Mouse (Mus musculus) liver, adult 2 months (tissue): ENCODE results near the gene Dcun1d1. TPM values are rescaled to one million over a fixed set of nuclear protein-coding genes. Genes with fewer than 3 reads are reported as not detected.
A peak's percentile ranks its signal among the peaks of the same experiment; 100 is the strongest.

Experiments used
- DNase-seq: peaks from one replicate; pipeline ENCODE4 v3.0.0-alpha.2; 2011; ENCODE audit warnings: low read depth, low spot score; ENCODE audit errors: extremely low read depth
- H3K27ac ChIP-seq: fragments of 200-500 bp; replicated peaks from 2 replicates; pipeline ENCODE4 v1.5.1; 2012; ENCODE audit warnings: low read depth, mild to moderate bottlenecking, control low read depth, inconsistent platforms, low read length; ENCODE audit not compliant: insufficient read depth
- H3K27me3 ChIP-seq: fragments of 200-500 bp; 2 replicates; pipeline ENCODE4 v1.6.1; 2012; ENCODE audit warnings: mild to moderate bottlenecking, moderate library complexity, low read length, inconsistent platforms; ENCODE audit not compliant: control insufficient read depth, insufficient read depth
- H3K36me3 ChIP-seq: fragments of 200-500 bp; 2 replicates; pipeline ENCODE4 v1.6.1; 2012; ENCODE audit warnings: low read length, inconsistent platforms; ENCODE audit not compliant: control insufficient read depth, insufficient read depth
- H3K4me1 ChIP-seq: fragments of 200-500 bp; 2 replicates; pipeline ENCODE4 v1.6.1; 2011; ENCODE audit warnings: low read length; ENCODE audit not compliant: control insufficient read depth, insufficient read depth
- H3K4me3 ChIP-seq: fragments of 200-500 bp; 2 replicates; pipeline ENCODE4 v1.5.1; 2011; ENCODE audit warnings: low read depth, mild to moderate bottlenecking, control low read depth, low read length, moderate library complexity; ENCODE audit not compliant: insufficient read depth
- H3K79me2 ChIP-seq: fragments of 200-500 bp; 2 replicates; pipeline ENCODE4 v1.6.1; 2012; ENCODE audit warnings: inconsistent platforms, mild to moderate bottlenecking, low read length, moderate library complexity; ENCODE audit not compliant: control insufficient read depth, insufficient read depth
- H3K9ac ChIP-seq: fragments of 200-500 bp; 2 replicates; pipeline ENCODE4 v1.6.1; 2012; ENCODE audit warnings: low read depth, mild to moderate bottlenecking, control low read depth, inconsistent platforms, low read length
- CTCF ChIP-seq: fragments of 200-500 bp; IDR thresholded peaks from 2 replicates; pipeline ENCODE4 v1.5.1; 2011; ENCODE audit warnings: low read depth, low read length, control low read depth
- POLR2A ChIP-seq: fragments of 200-500 bp; IDR thresholded peaks from 2 replicates; pipeline ENCODE4 v1.6.1; 2011; ENCODE audit warnings: low read length, control low read depth; ENCODE audit not compliant: insufficient read depth; ENCODE audit errors: extremely low read depth
- WGBS: fragments of 180-500 bp; shearing (Covaris S2); methylation state at CpG from one replicate; pipeline ENCODE4 v1.1.7; 2018; 5-methylcytosine and 5-hydroxymethylcytosine counted together
- polyA plus RNA-seq: library from polyadenylated mRNA; depleted of rRNA; stranded (reverse); fragments of >200 nt; gene quantifications from 2 replicates; pipeline ENCODE4 v1.2.3, GENCODE M21; 2012; rRNA removed
- total RNA-seq: library from RNA; depleted of rRNA; stranded (reverse); fragments of >200 nt; gene quantifications from 2 replicates; pipeline ENCODE4 v1.2.3, GENCODE M21; 2014; rRNA removed

The Dcun1d1 gene
- total and polyA plus RNA-seq, 2 experiments, result 10.2 to 61.1 TPM

GRCm38 (mm10) chr3:35893156-35893555, 44.1 kb downstream of the Dcun1d1 start:
- Histone ChIP-seq H3K36me3 (peaks cover 7% of the 10 kb centered on the region), H3K27me3 (no peaks in the 10 kb centered on the region), H3K27ac (no peak overlapping the region), H3K79me2 (no peaks in the 10 kb centered on the region; the same call in 1 of the 2 replicates), H3K9ac (no peak overlapping the region), H3K4me1 (peaks cover 25% of the 10 kb centered on the region), H3K4me3 (no peak overlapping the region)
- peak; percentile 90 for DNase-seq
- TF ChIP-seq CTCF, result no peak
- TF ChIP-seq POLR2A, result no peak
- 27% methylated on average over 5 of the region's 5 CpGs for WGBS

DNA sequence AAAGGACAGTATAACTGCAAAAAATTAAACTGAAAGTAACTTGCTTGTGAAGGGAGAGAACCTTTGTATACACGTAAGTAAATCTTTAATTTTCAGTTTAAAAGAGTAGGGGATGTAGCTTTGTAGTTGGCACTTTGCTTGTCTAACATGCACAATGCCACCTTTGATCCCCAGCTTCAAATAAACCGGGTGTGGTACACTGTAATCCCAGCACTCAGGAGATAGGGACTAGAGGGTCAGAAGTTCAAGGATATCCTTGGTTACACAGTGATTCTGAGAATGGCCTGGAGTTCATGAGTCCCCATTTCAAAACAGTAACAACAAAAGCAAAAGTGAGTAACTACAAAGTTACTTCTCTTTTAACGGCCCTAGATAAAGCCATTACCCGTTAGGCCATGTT, 46.1 kb downstream of the Dcun1d1 start:
- H3K4me3 ChIP-seq, result no peak overlapping the region
- peak; percentile 100 for DNase-seq
- TF ChIP-seq POLR2A, result no peak
- TF ChIP-seq CTCF, result no peak
- H3K36me3 ChIP-seq, result peaks cover 3% of the 10 kb centered on the region; the same call in 1 of the 2 replicates
- no peaks in the 10 kb centered on the region for H3K27me3 ChIP-seq
- no peak overlapping the region for H3K9ac ChIP-seq
- 24% methylated on average over 4 of the region's 4 CpGs for WGBS
- H3K79me2 ChIP-seq, result no peaks in the 10 kb centered on the region
- H3K27ac ChIP-seq, result peak overlapping the region; percentile 95
- peaks cover 25% of the 10 kb centered on the region for H3K4me1 ChIP-seq

- peak; percentile 53 for DNase-seq
- no peaks in the 10 kb centered on the region for H3K79me2 ChIP-seq
- no peak overlapping the region for H3K4me3 ChIP-seq
- H3K9ac ChIP-seq, result no peak overlapping the region
- no peaks in the 10 kb centered on the region for H3K27me3 ChIP-seq
- H3K4me1 ChIP-seq, result peaks cover 24% of the 10 kb centered on the region
- H3K27ac ChIP-seq, result 0 out of 2 replicates have a peak overlapping the region, but pooled peaks have one; percentile 15
- TF ChIP-seq POLR2A, result no peak
- no peak for TF ChIP-seq CTCF
- no peaks in the 10 kb centered on the region; the same call in 1 of the 2 replicates for H3K36me3 ChIP-seq
- WGBS, result 33% methylated on average over 2 of the region's 2 CpGs
Observed at GRCm38 (mm10) chr3:35889531-35889930, 47.7 kb downstream of the Dcun1d1 start.

GRCm38 (mm10) chr3:35883267-35883666, 54.0 kb downstream of the Dcun1d1 start:
- H3K9ac ChIP-seq, result no peak overlapping the region
- H3K79me2 ChIP-seq, result no peaks in the 10 kb centered on the region
- no peak overlapping the region for H3K4me3 ChIP-seq
- H3K27ac ChIP-seq, result no peak overlapping the region
- TF ChIP-seq CTCF (no peak), POLR2A (no peak)
- H3K4me1 ChIP-seq, result 0 out of 2 replicates have a peak, but pooled peaks cover 2% of the 10 kb centered on the region
- no peak for DNase-seq
- H3K36me3 ChIP-seq, result no peaks in the 10 kb centered on the region; the same call in 1 of the 2 replicates
- H3K27me3 ChIP-seq, result no peaks in the 10 kb centered on the region

GRCm38 (mm10) chr3:35849326-35849725, 87.9 kb downstream of the Dcun1d1 start:
- Histone ChIP-seq H3K36me3 (peaks cover 15% of the 10 kb centered on the region), H3K9ac (no peak overlapping the region), H3K79me2 (no peaks in the 10 kb centered on the region), H3K4me3 (no peak overlapping the region), H3K27ac (no peak overlapping the region), H3K27me3 (no peaks in the 10 kb centered on the region), H3K4me1 (peaks cover 7% of the 10 kb centered on the region; the same call in 1 of the 2 replicates)
- TF ChIP-seq POLR2A, result no peak
- no peak for TF ChIP-seq CTCF
- DNase-seq, result no peak
- WGBS, result 97% methylated on average over 9 of the region's 9 CpGs

Other genes with a start within 250 kb of the Dcun1d1 start
- gene Atp11b, start 183.3 kb downstream of the Dcun1d1 start, total RNA-seq, result 34.0 and 38.9 TPM in 2 replicates
- 8.2 and 9.7 TPM in 2 replicates for gene Atp11b, start 183.3 kb downstream of the Dcun1d1 start, polyA plus RNA-seq
- 44.0 and 49.7 TPM in 2 replicates for gene Mccc1, start 63.2 kb upstream of the Dcun1d1 start, total RNA-seq
- 25.3 and 26.3 TPM in 2 replicates for gene Mccc1, start 63.2 kb upstream of the Dcun1d1 start, polyA plus RNA-seq
- gene Ccdc144b, start 116.1 kb upstream of the Dcun1d1 start, total RNA-seq, result not detected in 2 replicates
- gene Ccdc144b, start 116.1 kb upstream of the Dcun1d1 start, polyA plus RNA-seq, result not detected in 2 replicates
- 35.4 and 47.8 TPM in 2 replicates for gene Acad9, start 128.5 kb upstream of the Dcun1d1 start, total RNA-seq
- 18.8 and 26.3 TPM in 2 replicates for gene Acad9, start 128.5 kb upstream of the Dcun1d1 start, polyA plus RNA-seq
- 2.3 and 2.8 TPM in 2 replicates for gene D3Ertd254e, start 213.6 kb upstream of the Dcun1d1 start, total RNA-seq
- 0.50 and 0.63 TPM in 2 replicates for gene D3Ertd254e, start 213.6 kb upstream of the Dcun1d1 start, polyA plus RNA-seq